Mouse (Mus musculus) natural killer cell, adult 2 months (primary cell): Measurements from ENCODE around the gene Apol7e.
"Not testable (repeated sequence)": the region's sequence is repeated elsewhere in the genome, so short reads cannot be mapped to it uniquely, and the experiment has no call there.

ENCODE experiments used
- DNase-seq, 2 experiments: peaks; one replicate each; pipeline ENCODE4 v3.0.0; 2022; ENCODE audit warnings: low spot score in 2 of 2

Gene Apol7e

DNA sequence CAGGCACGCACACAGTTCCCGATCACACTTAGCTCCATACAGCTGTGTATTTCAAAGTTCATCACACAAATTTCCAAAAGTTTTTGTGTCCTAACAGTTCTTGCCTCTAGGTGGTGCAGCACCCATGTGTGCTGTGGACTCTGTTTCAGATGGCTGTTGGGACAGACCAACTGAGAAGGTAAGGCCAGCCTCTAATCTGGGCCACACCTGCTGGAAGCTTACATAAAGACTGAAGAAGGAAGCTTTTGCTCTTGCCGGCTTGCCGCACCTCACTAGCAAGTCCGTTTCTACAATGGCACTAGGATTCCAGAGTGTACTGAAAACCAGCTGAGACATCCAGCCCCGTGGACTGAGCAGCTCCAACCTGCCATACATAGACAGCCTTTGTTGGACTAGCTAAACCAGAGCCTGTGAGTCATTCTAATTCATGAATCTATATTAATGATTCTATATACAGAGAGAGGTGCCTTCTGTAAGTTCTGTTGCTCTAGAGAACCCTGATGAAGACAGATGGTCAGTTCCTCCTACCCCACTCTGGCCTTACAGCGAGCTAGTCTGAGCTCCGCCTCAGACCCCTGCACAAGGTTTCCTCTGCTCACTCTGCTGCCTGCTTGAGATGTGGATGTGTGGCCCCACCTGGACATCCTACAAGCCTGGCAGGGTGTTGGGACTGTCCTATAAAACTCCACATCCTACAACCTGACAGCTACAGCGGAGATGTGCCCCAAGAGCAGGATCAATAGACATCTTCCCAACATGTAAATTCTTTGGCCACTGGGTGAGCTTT lies 42.0 kb downstream of the Apol7e start:
- no peak for DNase-seq

DNA sequence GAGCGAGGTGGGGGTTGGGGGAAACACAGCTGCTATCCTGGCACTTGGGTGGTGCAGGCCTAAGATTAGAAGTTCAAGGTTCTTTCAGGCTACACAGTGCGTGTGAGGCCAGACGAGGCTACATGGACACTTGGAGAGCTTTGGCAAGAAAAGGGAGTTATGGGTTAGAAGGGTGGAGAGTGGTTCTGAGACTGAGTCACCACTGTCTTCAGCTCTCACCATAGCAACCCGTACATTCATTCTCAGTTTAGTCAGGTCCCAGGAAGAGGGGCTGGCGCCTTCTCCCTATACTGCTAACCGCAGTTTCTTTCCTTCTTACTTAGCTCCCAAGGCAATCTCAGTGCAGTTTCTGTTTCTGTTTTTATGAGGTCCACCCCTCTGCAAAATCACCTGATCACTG lies 42.9 kb downstream of the Apol7e start:
- not testable (repeated sequence) for DNase-seq

DNA sequence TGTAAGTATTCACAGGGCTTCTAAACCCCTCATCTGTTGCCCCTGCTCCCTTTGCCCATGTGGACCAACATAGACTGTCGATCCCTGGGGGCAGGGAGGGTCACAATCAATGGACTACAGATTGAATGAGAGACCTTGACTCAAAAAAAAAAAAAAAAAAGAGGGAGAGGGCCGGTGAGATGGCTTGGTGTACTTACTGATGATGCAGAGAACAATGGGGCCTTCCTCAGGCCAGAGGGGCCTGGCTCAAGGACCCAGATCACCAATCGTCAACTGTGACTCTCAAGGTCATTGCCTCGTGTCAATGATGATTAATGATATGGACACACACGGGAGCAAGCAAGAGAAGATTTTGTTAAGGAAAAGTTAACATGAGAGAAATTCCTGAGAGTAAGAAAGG lies 46.0 kb downstream of the Apol7e start:
- no peak for DNase-seq

DNA sequence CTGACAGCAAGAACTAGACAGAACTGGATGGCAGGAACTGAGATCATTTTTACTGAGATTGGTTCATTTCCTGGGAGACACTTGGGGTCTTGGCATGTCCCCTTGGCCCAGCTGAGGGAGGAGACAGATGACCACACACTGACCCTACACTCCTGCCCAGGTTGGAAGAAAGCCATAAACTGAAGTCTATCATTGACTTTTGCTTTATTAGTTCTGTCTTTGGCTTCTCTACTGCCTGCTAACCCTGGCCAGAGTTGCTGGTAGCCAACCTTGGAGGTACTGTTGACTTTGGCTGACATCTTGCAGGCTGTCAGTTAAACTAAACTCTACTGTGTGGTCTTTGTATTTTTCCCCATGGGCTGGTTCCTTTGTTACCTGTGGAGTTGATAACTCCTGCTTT lies 46.4 kb downstream of the Apol7e start:
- no peak for DNase-seq

DNA sequence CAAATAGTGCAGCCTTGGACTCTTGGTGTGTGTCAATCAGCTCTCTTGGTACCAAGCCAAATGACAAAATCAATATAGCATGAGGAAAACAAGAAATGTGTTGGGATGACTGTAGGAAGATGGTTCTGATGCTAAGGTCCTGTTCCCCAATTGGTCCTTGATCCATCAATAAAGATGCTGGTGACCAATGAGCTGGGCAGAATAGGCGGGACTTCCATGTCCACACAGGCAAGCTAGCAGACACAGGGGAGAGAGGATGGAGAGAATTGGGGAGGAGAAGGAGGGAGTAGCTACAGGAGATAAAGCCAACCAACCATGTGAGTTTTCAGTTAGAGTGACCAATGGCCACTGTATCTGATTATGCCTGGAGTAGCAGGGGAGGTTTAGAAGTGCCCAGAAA lies 47.7 kb downstream of the Apol7e start:
- no peak for DNase-seq

DNA sequence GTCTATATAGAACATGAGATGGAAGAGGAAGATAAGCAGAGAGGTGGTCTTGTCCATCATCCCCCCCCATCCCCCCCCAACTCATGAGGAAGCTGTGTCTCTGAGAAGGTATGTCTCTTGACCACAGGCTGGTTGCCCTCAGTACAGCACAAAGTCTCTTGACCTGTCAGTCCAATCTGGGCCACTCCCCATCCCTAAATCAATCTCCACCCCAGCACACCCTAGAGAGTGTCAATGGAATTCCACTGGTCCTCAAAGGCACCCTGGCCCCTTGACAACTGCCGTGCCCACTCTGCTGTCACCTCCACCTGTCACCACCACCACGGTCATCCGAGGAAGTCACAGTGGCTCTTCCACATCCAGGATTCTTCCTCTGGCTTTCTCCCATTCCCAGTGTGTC lies 49.8 kb downstream of the Apol7e start:
- no peak for DNase-seq

DNA sequence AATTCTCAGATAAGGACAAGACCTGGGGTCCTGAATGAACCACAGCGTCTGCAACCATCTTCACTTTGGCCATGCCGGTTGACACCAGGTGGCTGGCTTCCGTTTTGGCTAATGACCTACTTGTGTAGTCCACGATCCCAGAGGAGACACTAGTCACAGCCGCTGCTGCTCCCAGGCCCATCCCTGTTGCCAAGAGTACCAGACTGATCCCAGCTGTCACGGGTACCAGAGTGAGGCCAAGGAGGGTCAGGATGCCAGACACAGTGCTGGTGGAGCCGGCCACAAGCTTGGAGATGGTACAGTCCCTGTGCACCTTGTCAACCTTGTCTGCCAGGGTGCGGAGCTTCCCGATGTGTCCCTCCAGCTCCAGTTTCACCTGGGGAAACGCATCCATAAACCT lies 51.1 kb downstream of the Apol7e start:
- no peak for DNase-seq

DNA sequence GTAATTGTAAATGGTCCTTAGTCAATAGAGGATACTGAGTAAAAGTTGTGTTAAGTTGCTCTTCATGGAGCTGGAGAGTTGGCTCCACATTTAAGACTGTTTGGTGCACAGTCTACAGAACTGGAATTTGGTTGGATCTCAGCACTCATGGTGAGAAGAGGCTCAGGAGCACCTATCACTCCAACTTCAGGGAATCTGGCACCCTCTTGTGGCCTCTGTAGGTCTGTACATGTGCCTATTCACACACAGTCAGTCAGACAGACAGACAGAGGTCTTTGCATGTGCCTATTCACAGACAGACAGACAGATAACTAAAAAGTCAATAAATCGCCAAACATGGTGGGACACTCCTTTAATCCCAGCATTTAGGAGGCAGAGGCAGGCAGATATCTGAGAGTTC lies 51.8 kb downstream of the Apol7e start:
- peak; percentile 50 to 58 for DNase-seq

DNA sequence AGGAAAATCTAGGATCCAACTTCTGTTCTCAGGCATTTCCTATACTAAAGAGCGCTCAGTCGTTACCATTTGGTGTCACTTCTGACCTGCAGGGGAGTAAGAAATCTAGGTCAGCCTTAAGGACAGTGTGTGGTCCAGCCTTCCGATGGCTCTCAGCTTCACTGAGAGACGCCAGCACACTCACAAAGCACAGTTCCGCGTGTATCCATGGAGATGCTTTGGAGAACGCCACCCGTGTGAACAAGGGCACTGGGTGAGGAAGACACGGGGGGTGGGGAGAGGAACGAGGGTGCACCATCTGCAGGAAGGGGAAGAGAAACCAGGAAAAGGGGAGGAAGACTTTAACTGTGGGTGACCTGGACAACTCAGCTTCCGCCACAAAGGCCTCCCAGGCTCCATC lies 53.8 kb downstream of the Apol7e start:
- DNase-seq, result no peak

DNA sequence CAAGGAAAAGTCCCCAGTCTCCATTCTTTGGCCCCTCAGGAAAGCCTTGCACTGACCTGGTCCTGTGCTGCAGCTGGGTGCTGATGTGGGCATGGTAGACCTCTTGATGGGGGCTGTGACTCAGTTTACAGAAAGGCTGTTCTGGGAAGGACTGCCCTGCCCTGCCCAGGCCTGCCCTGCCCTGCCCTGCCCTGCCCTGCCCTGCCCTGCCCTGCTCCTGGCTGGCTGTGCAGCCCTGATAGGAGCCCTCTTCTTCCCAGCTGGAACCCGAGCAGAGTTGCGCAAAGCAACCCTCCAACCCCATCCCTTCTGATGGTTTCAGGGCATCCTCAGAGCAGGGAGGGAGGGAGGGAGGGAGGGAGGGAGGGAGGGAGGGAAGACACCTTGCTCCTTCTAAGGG lies 56.5 kb downstream of the Apol7e start:
- DNase-seq, result no peak

DNA sequence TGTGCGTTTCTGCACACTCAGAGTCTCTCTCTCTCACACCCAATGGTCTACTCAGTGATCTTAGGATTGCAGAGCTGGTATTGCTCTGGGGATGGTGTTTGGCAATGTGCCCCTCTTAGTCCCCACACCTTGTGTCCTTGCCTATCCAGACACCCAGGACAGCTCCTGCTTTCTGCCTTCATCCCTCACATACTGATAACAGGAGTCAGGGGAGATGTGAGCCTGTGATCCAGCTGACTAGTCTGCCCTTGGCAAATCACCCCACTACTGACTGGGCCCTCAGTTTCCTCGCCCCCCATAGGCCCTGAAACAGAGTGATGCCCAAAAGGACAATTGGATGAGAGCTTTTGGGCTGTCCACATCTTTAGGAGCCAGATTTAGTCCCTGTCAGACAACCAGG lies 57.4 kb downstream of the Apol7e start:
- DNase-seq, result no peak

DNA sequence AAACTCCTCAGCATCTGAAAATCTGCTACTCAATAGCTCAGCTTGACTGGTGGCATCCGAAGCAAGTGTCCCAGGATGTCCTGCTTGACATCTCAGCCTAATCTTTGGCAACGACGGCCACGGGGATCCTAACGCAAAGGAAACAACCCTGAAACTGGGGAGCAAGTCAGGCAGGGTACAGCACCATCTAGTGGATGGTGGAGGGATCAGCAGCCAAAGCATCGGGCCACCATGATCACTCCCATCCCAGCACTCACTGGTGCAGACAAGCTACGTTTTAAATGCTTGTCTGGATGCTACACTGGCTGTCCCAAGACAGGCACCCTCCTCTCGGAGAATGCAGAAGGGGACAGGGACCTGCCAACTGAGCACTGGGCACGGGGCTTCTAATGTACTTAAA lies 58.2 kb downstream of the Apol7e start, which contains the start of gene Apol8:
TSS of gene Apol8 (minus strand) at position 156 of the 400 bp plus-strand sequence.
- DNase-seq, result peak; percentile 45 to 62

DNA sequence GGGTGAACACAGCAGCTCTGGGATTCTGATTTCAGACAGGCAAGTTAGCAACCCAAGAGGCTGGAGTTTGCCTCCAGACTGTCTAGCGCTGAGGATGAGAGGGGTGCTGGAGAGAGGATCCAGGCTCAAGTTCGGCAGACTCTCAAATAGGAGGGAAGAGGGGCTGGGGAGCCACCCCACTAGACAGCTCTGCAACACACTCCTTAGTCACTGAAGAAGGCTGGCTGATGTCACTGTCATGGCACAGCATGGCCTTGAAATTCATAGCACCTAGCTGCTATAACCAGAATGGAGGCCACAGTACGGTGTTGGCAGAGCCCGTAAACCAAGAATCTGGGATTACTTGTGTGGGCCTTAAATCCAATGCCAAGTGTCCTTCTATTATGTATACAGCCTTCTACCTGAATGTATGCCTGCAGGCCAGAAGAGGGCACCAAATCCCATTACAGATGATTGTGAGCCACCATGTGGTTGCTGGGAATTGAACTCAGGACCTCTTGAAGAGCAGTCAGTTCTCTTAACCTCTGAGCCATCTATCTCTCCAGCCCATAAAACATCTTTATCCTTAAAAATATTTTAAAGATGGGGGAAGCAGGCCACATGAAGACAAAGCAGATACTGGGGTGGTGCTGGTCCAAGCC lies 59.0 kb downstream of the Apol7e start:
- no peak for DNase-seq

DNA sequence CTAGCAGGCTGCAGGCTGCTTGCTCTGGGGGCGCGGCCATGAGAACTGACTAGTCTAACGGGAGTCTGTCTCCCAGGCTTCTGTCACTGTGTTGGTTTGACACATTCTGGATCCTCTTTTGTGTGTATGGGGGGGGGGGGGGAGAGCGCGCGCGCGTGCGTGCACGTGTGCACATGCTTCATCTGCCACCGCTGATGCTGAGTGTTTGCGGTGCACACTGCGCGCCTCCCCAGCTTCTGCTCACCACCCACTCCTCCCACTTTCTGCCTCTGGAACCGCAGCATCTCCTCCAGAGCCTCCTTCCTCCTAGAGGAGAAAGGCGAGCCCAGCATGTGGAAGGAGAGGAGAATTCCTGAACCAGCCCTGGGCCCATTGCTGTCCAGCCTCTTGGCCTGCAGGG lies 61.4 kb downstream of the Apol7e start:
- DNase-seq, result no peak

DNA sequence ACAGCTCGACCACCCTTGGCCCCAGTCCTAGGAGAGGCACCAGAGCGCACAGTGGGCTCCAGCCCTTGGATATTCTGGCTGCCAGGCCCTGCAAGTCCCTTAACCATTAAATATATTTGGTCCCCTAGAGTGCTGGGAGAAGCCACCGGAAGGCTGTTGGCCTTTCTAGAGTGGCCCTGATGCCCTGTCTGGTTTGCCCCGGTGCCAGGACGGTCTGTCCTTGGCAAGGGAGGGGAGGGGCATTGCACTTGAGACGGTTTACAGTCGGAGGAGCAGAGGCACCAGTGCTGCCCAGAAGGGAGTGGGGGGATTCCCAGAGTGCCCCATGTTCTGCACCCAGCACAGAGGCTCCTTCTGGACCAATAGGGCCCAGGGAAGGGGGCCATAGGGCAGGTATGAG lies 62.4 kb downstream of the Apol7e start:
- DNase-seq, result no peak

DNA sequence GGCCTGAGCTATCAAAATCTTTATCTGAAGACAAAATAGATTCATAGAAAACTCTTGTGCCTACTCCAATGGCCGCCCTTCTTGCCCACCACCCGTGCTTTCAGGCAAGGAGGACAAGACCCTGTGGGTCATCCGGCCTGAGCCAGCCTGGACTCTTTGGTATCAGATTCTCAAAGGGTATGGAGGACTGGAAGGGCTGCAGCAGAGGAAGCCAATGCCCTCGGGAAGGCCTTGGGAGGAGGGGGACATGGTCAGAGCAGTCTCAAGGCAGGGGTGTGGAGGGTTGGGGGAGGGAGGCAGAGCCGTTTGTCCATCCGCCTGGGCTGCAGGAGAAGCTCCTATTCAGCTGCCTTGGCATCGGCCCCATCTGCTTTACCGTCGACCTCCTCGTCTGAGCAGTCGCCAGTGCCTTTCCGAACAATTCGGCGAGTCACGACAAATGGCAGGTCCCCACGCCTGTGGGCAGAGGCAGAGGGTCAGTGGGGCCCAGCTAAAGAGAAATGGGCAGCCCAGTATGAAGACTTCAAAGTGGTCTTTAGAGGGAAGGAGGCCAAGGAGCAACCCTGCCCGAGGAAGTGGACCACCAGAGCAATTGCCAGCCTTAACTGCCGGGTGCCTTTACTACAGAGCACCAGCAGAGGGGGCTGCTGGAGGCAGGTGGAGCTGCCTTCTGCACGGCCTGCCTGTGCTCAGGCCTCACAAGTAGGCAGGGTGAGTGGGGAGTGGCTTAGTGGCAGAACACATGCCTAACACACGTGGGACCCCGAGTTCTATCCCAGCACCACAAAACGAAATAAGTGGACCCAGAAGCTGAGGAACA lies 63.1 kb downstream of the Apol7e start:
- DNase-seq, result peak; percentile 32 to 53

DNA sequence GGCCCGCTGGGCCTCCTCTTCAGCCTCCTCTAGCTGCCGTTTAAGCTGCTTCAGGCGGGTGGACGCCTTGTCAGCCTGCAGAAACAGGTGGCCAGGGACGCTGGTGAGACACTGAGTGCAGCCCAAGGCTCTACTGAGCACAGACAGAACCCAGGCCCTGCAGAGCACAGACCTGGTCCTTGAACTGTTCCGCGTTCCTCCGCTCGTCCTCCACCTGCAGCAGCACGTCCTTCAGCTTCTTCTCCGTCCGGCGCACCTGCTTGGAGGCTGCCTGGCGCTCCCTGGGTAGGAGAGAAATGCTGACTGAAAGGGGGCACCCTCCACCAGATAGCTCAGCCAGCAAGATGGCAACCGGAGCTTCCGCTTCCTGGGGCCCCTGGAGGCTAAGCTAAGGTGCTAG lies 64.4 kb downstream of the Apol7e start:
- DNase-seq, result no peak

DNA sequence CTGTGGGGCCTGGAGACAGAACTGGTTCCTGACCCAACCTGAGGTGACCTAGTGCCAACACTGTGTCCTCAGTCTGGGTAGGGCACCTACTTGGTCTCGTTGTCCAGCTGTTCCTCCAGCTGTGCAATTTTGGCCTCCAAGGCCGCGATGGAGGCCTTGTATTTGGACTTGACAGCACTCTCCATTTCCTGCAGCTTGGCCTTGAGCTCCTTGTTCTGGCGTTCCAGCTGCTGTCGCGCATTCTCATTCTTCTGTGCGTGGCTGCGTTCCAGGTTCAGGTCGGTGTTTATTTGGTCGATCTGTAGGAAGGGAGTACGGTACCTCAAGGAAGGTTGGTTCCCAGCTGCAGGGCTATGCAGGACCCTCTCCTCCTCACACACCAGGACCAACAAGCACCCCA lies 65.0 kb downstream of the Apol7e start:
- DNase-seq, result no peak

DNA sequence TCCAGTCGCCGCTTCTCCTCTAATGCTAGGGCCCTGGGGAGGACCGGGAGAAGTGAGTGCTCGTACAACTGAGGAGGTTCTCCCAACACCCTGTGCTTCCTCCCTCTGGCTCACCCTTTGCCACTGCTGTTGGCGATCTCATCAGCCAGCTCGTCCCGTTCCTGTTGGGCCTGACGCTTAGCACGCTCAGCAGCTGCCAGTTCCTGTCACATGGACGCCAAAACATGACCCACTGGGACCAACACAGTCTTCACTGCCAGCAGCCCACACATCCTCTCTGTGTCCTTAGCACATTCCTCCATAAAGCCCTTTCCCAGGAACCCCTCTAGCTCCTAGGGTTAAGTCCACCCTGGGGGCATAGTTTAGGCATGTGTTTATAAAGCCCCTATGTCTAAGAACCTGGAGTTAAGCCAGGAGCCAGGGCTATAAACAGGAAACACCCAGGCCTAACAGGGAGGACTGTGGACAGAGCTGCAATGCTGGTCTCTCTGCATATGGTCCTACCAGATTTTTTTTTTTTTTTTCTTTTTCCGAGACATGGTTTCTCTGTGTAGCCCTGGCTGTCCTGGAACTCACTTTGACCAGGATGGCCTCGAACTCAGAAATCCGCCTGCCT lies 65.8 kb downstream of the Apol7e start:
- DNase-seq, result no peak

DNA sequence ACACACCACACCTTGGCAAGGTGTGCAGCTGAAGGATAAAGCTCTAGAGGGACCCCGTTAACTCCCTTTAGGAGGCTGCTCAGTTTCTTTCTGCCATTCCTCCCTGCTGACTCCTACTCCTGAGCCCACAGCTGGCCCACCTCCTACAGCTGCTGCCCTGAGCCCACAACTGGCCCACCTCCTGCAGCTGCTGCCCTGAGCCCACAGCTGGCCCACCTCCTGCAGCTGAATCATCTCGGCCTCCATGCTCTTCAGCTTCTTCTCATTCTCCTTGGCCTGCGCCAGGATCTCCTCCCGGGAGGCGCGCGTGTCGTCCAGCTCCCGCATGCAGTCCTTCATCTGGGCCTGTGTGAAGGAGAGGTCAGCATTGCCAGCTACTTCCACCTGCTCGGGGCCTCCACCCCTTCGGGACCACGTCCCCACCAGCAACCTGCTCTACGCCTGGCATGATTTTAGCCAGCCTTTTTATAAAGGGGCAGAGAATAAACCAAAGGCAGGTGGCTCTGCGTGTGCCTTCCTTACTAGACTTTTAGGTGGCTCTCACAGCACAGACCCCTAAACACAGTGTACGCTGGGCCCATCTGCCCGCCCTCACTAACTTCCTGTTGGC lies 66.9 kb downstream of the Apol7e start:
- DNase-seq, result no peak

DNA sequence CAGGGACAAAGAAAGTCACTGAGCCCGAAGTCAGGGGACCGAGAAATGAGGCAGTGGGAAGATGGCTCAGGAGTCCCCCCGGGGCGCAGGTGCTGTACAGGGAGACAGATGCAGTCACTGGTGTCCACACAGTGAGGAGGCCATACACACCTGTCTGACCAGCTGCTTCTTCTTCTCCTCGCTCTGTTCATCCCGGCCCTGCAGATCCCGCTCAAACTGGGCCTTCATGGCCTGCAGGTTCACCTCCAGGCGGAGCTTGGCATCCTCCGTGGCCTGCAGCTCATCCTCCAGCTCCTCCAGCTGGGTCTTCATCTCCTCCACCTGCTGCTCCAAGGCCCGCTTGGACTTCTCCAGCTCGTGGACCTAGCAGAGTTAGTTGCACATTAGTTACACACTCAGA lies 68.3 kb downstream of the Apol7e start:
- DNase-seq, result no peak
